Mouse (Mus musculus): ENCODE measurements around the gene Anks3. TPM values are rescaled to one million over a fixed set of nuclear protein-coding genes. Genes with fewer than 3 reads are reported as not detected.

The Anks3 gene
- polyA plus RNA-seq, 1 experiment from 2014 or later = 18.0 TPM

DNA sequence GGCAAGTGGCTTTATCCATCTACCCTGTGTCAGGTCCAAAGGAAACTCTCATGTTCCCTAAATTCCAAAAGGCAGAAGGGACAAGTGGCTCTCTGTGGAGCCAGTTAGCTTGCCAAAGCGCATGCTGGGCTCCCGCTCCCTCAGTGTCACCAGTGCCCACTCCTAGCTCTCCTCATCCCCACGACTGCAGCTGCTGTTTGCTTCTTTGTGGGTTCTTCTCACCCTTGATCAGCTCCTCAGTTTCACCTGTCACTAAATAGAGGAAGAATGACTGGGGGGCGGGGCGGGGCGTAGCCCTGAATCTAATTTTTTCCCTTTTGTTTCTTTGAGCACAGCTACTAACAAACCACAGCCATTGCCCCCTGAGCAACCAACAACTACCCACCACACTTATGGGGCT is 65.1 kb downstream of the Anks3 start:
- Histone ChIP-seq H3K27ac (ENCODE audit: low read depth, low read length) (no peak overlapping the region), H3K27me3 (replicated peaks; ENCODE audit: control insufficient read depth, insufficient read depth, low read length) (no peaks in the 10 kb centered on the region), H3K4me3 (ENCODE audit: low read depth, low read length) (no peak overlapping the region), H3K9ac (ENCODE audit: low read depth, low read length) (no peak overlapping the region), H3K36me3 (ENCODE audit: control insufficient read depth, insufficient read depth) (0 out of 2 replicates have a peak, but pooled peaks cover 6% of the 10 kb centered on the region), H3K4me1 (replicated peaks; ENCODE audit: control insufficient read depth, insufficient read depth, low read length) (no peaks in the 10 kb centered on the region), H3K9me3 (ENCODE audit: control insufficient read depth) (no peaks in the 10 kb centered on the region), H3K4me2 (replicated peaks; ENCODE audit: low read depth) (no peak overlapping the region)
- TF ChIP-seq CTCF (IDR thresholded peaks at IDR 0.05; ENCODE audit: low read depth) = no peak
- WGBS = 80% methylated on average over 6 of the region's 6 CpGs
- ATAC-seq = no peak

GRCm38 (mm10) chr16:4897146-4897730 is 66.8 kb downstream of the Anks3 start:
- H3K4me1 ChIP-seq (replicated peaks; ENCODE audit: control insufficient read depth, insufficient read depth, low read length) = no peaks in the 10 kb centered on the region
- H3K27me3 ChIP-seq (replicated peaks; ENCODE audit: control insufficient read depth, insufficient read depth, low read length) = no peaks in the 10 kb centered on the region
- no peaks in the 10 kb centered on the region for H3K9me3 ChIP-seq (ENCODE audit: control insufficient read depth)
- H3K36me3 ChIP-seq (ENCODE audit: control insufficient read depth, insufficient read depth) = 0 out of 2 replicates have a peak, but pooled peaks cover 6% of the 10 kb centered on the region
- no peak overlapping the region for H3K4me3 ChIP-seq (ENCODE audit: low read depth, low read length)
- no peak overlapping the region for H3K4me2 ChIP-seq (replicated peaks; ENCODE audit: low read depth)
- peak; percentile 44 for ATAC-seq
- WGBS = 65% methylated on average over 7 of the region's 7 CpGs
- TF ChIP-seq CTCF (IDR thresholded peaks at IDR 0.05; ENCODE audit: low read depth) = peak; percentile 63
- H3K9ac ChIP-seq (ENCODE audit: low read depth, low read length) = no peak overlapping the region
- H3K27ac ChIP-seq (ENCODE audit: low read depth, low read length) = peak overlapping the region; percentile 51; the same call in 1 of the 2 replicates

GRCm38 (mm10) chr16:4896249-4897027 is 67.6 kb downstream of the Anks3 start:
- Histone ChIP-seq H3K27me3 (replicated peaks; ENCODE audit: control insufficient read depth, insufficient read depth, low read length) (no peaks in the 10 kb centered on the region), H3K27ac (ENCODE audit: low read depth, low read length) (peak overlapping the region; percentile 62), H3K9ac (ENCODE audit: low read depth, low read length) (0 out of 2 replicates have a peak overlapping the region, but pooled peaks have one; percentile 22), H3K4me2 (replicated peaks; ENCODE audit: low read depth) (no peak overlapping the region), H3K36me3 (ENCODE audit: control insufficient read depth, insufficient read depth) (0 out of 2 replicates have a peak, but pooled peaks cover 7% of the 10 kb centered on the region), H3K4me1 (replicated peaks; ENCODE audit: control insufficient read depth, insufficient read depth, low read length) (no peaks in the 10 kb centered on the region), H3K9me3 (ENCODE audit: control insufficient read depth) (no peaks in the 10 kb centered on the region), H3K4me3 (ENCODE audit: low read depth, low read length) (no peak overlapping the region)
- WGBS = 56% methylated on average over 5 of the region's 5 CpGs
- no peak for TF ChIP-seq CTCF (IDR thresholded peaks at IDR 0.05; ENCODE audit: low read depth)
- ATAC-seq = peak; percentile 94

GRCm38 (mm10) chr16:4894201-4894908 is 69.7 kb downstream of the Anks3 start:
- H3K4me3 ChIP-seq (ENCODE audit: low read depth, low read length) = no peak overlapping the region
- ATAC-seq = no peak
- H3K36me3 ChIP-seq (ENCODE audit: control insufficient read depth, insufficient read depth) = 0 out of 2 replicates have a peak, but pooled peaks cover 4% of the 10 kb centered on the region
- H3K4me1 ChIP-seq (replicated peaks; ENCODE audit: control insufficient read depth, insufficient read depth, low read length) = no peaks in the 10 kb centered on the region
- no peak for TF ChIP-seq CTCF (IDR thresholded peaks at IDR 0.05; ENCODE audit: low read depth)
- 81% methylated on average over 7 of the region's 7 CpGs for WGBS
- H3K9ac ChIP-seq (ENCODE audit: low read depth, low read length) = no peak overlapping the region
- H3K27me3 ChIP-seq (replicated peaks; ENCODE audit: control insufficient read depth, insufficient read depth, low read length) = no peaks in the 10 kb centered on the region
- H3K9me3 ChIP-seq (ENCODE audit: control insufficient read depth) = no peaks in the 10 kb centered on the region
- H3K4me2 ChIP-seq (replicated peaks; ENCODE audit: low read depth) = no peak overlapping the region
- H3K27ac ChIP-seq (ENCODE audit: low read depth, low read length) = no peak overlapping the region

DNA sequence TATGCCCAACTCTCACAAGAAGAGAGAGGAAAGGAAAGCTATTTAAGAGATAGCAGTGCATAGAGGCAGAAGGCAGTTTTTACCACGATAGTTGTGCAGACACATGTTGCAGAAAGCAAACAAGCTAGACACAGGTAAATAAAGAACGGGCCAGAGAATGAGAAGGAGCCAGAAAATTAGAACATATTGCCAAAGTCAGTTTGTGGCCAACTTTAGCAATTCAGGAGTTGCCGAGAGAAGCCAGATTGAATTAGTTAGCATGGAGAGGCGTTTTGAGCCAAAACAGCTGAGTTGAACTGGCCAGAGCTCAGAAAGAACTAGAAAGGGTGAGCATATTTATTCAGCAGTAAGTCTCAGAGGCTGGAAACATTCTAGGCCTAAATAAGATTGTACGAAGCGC is 71.8 kb downstream of the Anks3 start:
- TF ChIP-seq CTCF (IDR thresholded peaks at IDR 0.05; ENCODE audit: low read depth) = no peak
- no peak overlapping the region for H3K27ac ChIP-seq (ENCODE audit: low read depth, low read length)
- H3K4me3 ChIP-seq (ENCODE audit: low read depth, low read length) = no peak overlapping the region
- no peaks in the 10 kb centered on the region for H3K27me3 ChIP-seq (replicated peaks; ENCODE audit: control insufficient read depth, insufficient read depth, low read length)
- H3K4me1 ChIP-seq (replicated peaks; ENCODE audit: control insufficient read depth, insufficient read depth, low read length) = no peaks in the 10 kb centered on the region
- no peak overlapping the region for H3K9ac ChIP-seq (ENCODE audit: low read depth, low read length)
- H3K36me3 ChIP-seq (ENCODE audit: control insufficient read depth, insufficient read depth) = 0 out of 2 replicates have a peak, but pooled peaks cover 4% of the 10 kb centered on the region
- no peak overlapping the region for H3K4me2 ChIP-seq (replicated peaks; ENCODE audit: low read depth)
- ATAC-seq = no peak
- H3K9me3 ChIP-seq (ENCODE audit: control insufficient read depth) = no peaks in the 10 kb centered on the region
- WGBS = 85% methylated on average over 6 of the region's 6 CpGs

Other genes starting within 250 kb of the Anks3 start
- gene Nmral1, start 244.8 kb downstream of the Anks3 start, polyA plus RNA-seq (2015; fragmentation: Nextera tagmentation; extraction: Ambion mirVana) = 10.2 and 11.6 TPM in 2 replicates
- gene Hmox2, start 237.8 kb downstream of the Anks3 start, polyA plus RNA-seq (2015; fragmentation: Nextera tagmentation; extraction: Ambion mirVana) = 63.1 and 64.3 TPM in 2 replicates
- gene Cdip1, start 173.9 kb downstream of the Anks3 start, polyA plus RNA-seq (2015; fragmentation: Nextera tagmentation; extraction: Ambion mirVana) = 68.0 and 75.2 TPM in 2 replicates
- gene 4930562C15Rik, start 128.8 kb downstream of the Anks3 start, polyA plus RNA-seq (2015; fragmentation: Nextera tagmentation; extraction: Ambion mirVana) = not detected in 2 replicates
- 22.9 and 24.9 TPM in 2 replicates for gene Ubald1, start 83.9 kb downstream of the Anks3 start, polyA plus RNA-seq (2015; fragmentation: Nextera tagmentation; extraction: Ambion mirVana)
- 57.8 and 62.8 TPM in 2 replicates for gene Mgrn1, start 78.0 kb downstream of the Anks3 start, polyA plus RNA-seq (2015; fragmentation: Nextera tagmentation; extraction: Ambion mirVana)
- 77.7 and 79.5 TPM in 2 replicates for gene Nudt16l1, start 25.4 kb downstream of the Anks3 start, polyA plus RNA-seq (2015; fragmentation: Nextera tagmentation; extraction: Ambion mirVana)
- not detected in 2 replicates for gene Sept12, start 33.6 kb upstream of the Anks3 start, polyA plus RNA-seq (2015; fragmentation: Nextera tagmentation; extraction: Ambion mirVana)
- 329 and 375 TPM in 2 replicates for gene Smim22, start 43.1 kb upstream of the Anks3 start, polyA plus RNA-seq (2015; fragmentation: Nextera tagmentation; extraction: Ambion mirVana)
- gene Rogdi, start 49.3 kb upstream of the Anks3 start, polyA plus RNA-seq (2015; fragmentation: Nextera tagmentation; extraction: Ambion mirVana) = 21.8 and 25.3 TPM in 2 replicates
- gene Glyr1, start 85.7 kb upstream of the Anks3 start, polyA plus RNA-seq (2015; fragmentation: Nextera tagmentation; extraction: Ambion mirVana) = 65.3 and 69.7 TPM in 2 replicates
- 14.7 and 16.7 TPM in 2 replicates for gene Ubn1, start 85.9 kb upstream of the Anks3 start, polyA plus RNA-seq (2015; fragmentation: Nextera tagmentation; extraction: Ambion mirVana)
- 0.69 and 0.86 TPM in 2 replicates for gene Ppl, start 168.2 kb upstream of the Anks3 start, polyA plus RNA-seq (2015; fragmentation: Nextera tagmentation; extraction: Ambion mirVana)
- gene Sec14l5, start 182.9 kb upstream of the Anks3 start, polyA plus RNA-seq (2015; fragmentation: Nextera tagmentation; extraction: Ambion mirVana) = not detected in 2 replicates
- 19.6 and 20.6 TPM in 2 replicates for gene Nagpa, start 239.8 kb upstream of the Anks3 start, polyA plus RNA-seq (2015; fragmentation: Nextera tagmentation; extraction: Ambion mirVana)